Mouse (Mus musculus) lung, embryonic 14.5 days (tissue): ENCODE measurements around the gene Gm47969. TPM values are rescaled to one million over a fixed set of nuclear protein-coding genes. Genes with fewer than 3 reads are reported as not detected.
"Not testable (repeated sequence)": the region's sequence is repeated elsewhere in the genome, so short reads cannot be mapped to it uniquely, and the experiment has no call there.

Source experiments
- ATAC-seq: fragments of 200-750 bp; cut with Nextera tagmentation; 2 replicates; pipeline ENCODE4 v1.8.0; 2017; ENCODE audit warnings: mild to moderate bottlenecking, moderate TSS enrichment, moderate library complexity; ENCODE audit not compliant: insufficient read depth
- DNase-seq: peaks from one replicate; pipeline ENCODE4 v3.0.0-alpha.2; 2015
- H3K27ac ChIP-seq: fragments of 300-500 bp; sonication (generic); 2 replicates; pipeline ENCODE4 v1.5.1; 2014; ENCODE audit warnings: low read depth, mild to moderate bottlenecking, moderate library complexity
- H3K27me3 ChIP-seq: fragments of 300-500 bp; sonication (generic); 2 replicates; pipeline ENCODE4 v1.6.1; 2014; ENCODE audit warnings: low read length, control low read depth; ENCODE audit not compliant: insufficient read depth
- H3K36me3 ChIP-seq: fragments of 300-500 bp; sonication (generic); 2 replicates; pipeline ENCODE4 v1.6.1; 2014; ENCODE audit warnings: control low read depth; ENCODE audit not compliant: insufficient read depth
- H3K4me1 ChIP-seq: fragments of 300-500 bp; sonication (generic); 2 replicates; pipeline ENCODE4 v1.6.1; 2014; ENCODE audit warnings: antibody characterized with exemption, control low read depth; ENCODE audit not compliant: insufficient read depth
- H3K4me2 ChIP-seq: fragments of 300-500 bp; sonication (generic); 2 replicates; pipeline ENCODE4 v1.6.1; 2014; ENCODE audit warnings: mild to moderate bottlenecking
- H3K4me3 ChIP-seq: fragments of 300-500 bp; sonication (generic); 2 replicates; pipeline ENCODE4 v1.5.1; 2014; ENCODE audit warnings: low read depth, low read length
- H3K9ac ChIP-seq: fragments of 300-500 bp; sonication (generic); 2 replicates; pipeline ENCODE4 v1.6.1; 2014
- H3K9me3 ChIP-seq: fragments of 300-500 bp; sonication (generic); 2 replicates; pipeline ENCODE4 v1.6.1; 2016; ENCODE audit warnings: low read depth, low read length, control low read depth
- CTCF ChIP-seq: IDR thresholded peaks from 2 replicates; pipeline ENCODE4 v1.5.1; 2016; ENCODE audit warnings: antibody characterized with exemption, low read depth
- WGBS: fragments of 180-500 bp; shearing (Covaris S2); extraction: QIAGEN DNeasy Blood & Tissue Kit; methylation state at CpG from one replicate; pipeline ENCODE4 v1.1.7; 2014; 5-methylcytosine and 5-hydroxymethylcytosine counted together
- polyA plus RNA-seq: library from polyadenylated mRNA; unstranded; fragments of >200 nt; fragmentation: Nextera tagmentation; extraction: Ambion mirVana; gene quantifications from 2 replicates; pipeline ENCODE4 v1.2.1, GENCODE M21; 2014

Gm47969 gene
- polyA plus RNA-seq: not detected in 2 replicates

GRCm38 (mm10) chr1:83044882-83045427, at the start of gene Gm47969:
Gene Gm47969, plus strand, starts transcription at chr1:83044932.
- no peak within 1 kb of the TSS for H3K27ac ChIP-seq
- ATAC-seq (no peak), DNase-seq (no peak)
- no peak within 1 kb of the TSS for H3K9ac ChIP-seq
- H3K27me3 ChIP-seq: no peaks in the 10 kb centered on the region
- 77% methylated on average over 5 of the region's 5 CpGs for WGBS
- H3K9me3 ChIP-seq: no peaks in the 10 kb centered on the region
- no peaks in the 10 kb centered on the region for H3K4me1 ChIP-seq
- H3K4me3 ChIP-seq: no peak within 1 kb of the TSS
- TF ChIP-seq CTCF: no peak
- no peak within 1 kb of the TSS for H3K4me2 ChIP-seq
- no peaks in the 10 kb centered on the region for H3K36me3 ChIP-seq

GRCm38 (mm10) chr1:83000306-83000705, 44.4 kb upstream of the Gm47969 start, which contains the start of gene Gm47959:
Gene Gm47959, plus strand, starts transcription at chr1:83000548.
- not testable (repeated sequence) for H3K4me1 ChIP-seq, ATAC-seq, H3K4me3 ChIP-seq, H3K27ac ChIP-seq, H3K4me2 ChIP-seq, H3K27me3 ChIP-seq, H3K36me3 ChIP-seq, DNase-seq, H3K9ac ChIP-seq, H3K9me3 ChIP-seq
- 92% methylated on average over 7 of the region's 9 CpGs for WGBS

GRCm38 (mm10) chr1:83006218-83007179, 38.2 kb upstream of the Gm47969 start:
- no peak for TF ChIP-seq CTCF
- DNase-seq: no peak
- no peaks in the 10 kb centered on the region for H3K4me1 ChIP-seq
- H3K4me3 ChIP-seq: no peak overlapping the region
- H3K9ac ChIP-seq: no peak overlapping the region
- no peaks in the 10 kb centered on the region for H3K36me3 ChIP-seq
- H3K27me3 ChIP-seq: no peaks in the 10 kb centered on the region
- no peak overlapping the region for H3K27ac ChIP-seq
- no peak overlapping the region for H3K4me2 ChIP-seq
- WGBS: 64% methylated on average over 8 of the region's 8 CpGs
- no peak for ATAC-seq
- no peaks in the 10 kb centered on the region for H3K9me3 ChIP-seq

GRCm38 (mm10) chr1:83007471-83007870, 37.3 kb upstream of the Gm47969 start:
- no peaks in the 10 kb centered on the region for H3K27me3 ChIP-seq
- H3K36me3 ChIP-seq: no peaks in the 10 kb centered on the region
- no peak overlapping the region for H3K4me3 ChIP-seq
- H3K27ac ChIP-seq: no peak overlapping the region
- no peak overlapping the region for H3K4me2 ChIP-seq
- no peak overlapping the region for H3K9ac ChIP-seq
- DNase-seq (no peak), ATAC-seq (no peak)
- no peaks in the 10 kb centered on the region for H3K9me3 ChIP-seq
- H3K4me1 ChIP-seq: no peaks in the 10 kb centered on the region
- 55% methylated on average over 6 of the region's 6 CpGs for WGBS
- TF ChIP-seq CTCF: no peak

- Histone ChIP-seq H3K9ac (no peak overlapping the region), H3K4me2 (no peak overlapping the region), H3K27ac (no peak overlapping the region), H3K9me3 (no peaks in the 10 kb centered on the region), H3K4me3 (no peak overlapping the region), H3K27me3 (no peaks in the 10 kb centered on the region), H3K36me3 (no peaks in the 10 kb centered on the region), H3K4me1 (no peaks in the 10 kb centered on the region)
- no peak for ATAC-seq
- WGBS: 89% methylated on average over 3 of the region's 3 CpGs
- TF ChIP-seq CTCF: no peak
- DNase-seq: no peak
Measured at GRCm38 (mm10) chr1:83014477-83014876, 30.3 kb upstream of the Gm47969 start.

GRCm38 (mm10) chr1:83015329-83015879, 29.3 kb upstream of the Gm47969 start:
- Histone ChIP-seq H3K9ac (no peak overlapping the region), H3K9me3 (no peaks in the 10 kb centered on the region), H3K27me3 (no peaks in the 10 kb centered on the region), H3K4me2 (no peak overlapping the region), H3K4me1 (no peaks in the 10 kb centered on the region), H3K27ac (no peak overlapping the region), H3K4me3 (no peak overlapping the region), H3K36me3 (no peaks in the 10 kb centered on the region)
- ATAC-seq (no peak), DNase-seq (no peak)
- TF ChIP-seq CTCF: no peak
- WGBS: 44% methylated on average over 10 of the region's 10 CpGs

GRCm38 (mm10) chr1:83016556-83016955, 28.2 kb upstream of the Gm47969 start:
- WGBS: 70% methylated on average over 1 of the region's 1 CpGs
- H3K9me3 ChIP-seq: no peaks in the 10 kb centered on the region
- no peak for TF ChIP-seq CTCF
- ATAC-seq (no peak), DNase-seq (no peak)
- H3K9ac ChIP-seq: no peak overlapping the region
- no peaks in the 10 kb centered on the region for H3K36me3 ChIP-seq
- H3K4me1 ChIP-seq: no peaks in the 10 kb centered on the region
- H3K27ac ChIP-seq: no peak overlapping the region
- no peaks in the 10 kb centered on the region for H3K27me3 ChIP-seq
- no peak overlapping the region for H3K4me2 ChIP-seq
- H3K4me3 ChIP-seq: no peak overlapping the region
